Mouse (Mus musculus): ENCODE measurements around the gene Kctd10. TPM values are rescaled to one million over a fixed set of nuclear protein-coding genes. Genes with fewer than 3 reads are reported as not detected.

Gene Kctd10
- total RNA-seq, 1 experiment from 2014 or later: 58.5 TPM

- no peak for DNase-seq
Observed at GRCm38 (mm10) chr5:114378936-114379335, 1.4 kb downstream of the Kctd10 start.

- DNase-seq: no peak
Observed at GRCm38 (mm10) chr5:114378177-114378920, 2.0 kb downstream of the Kctd10 start.

- no peak for DNase-seq
Observed at GRCm38 (mm10) chr5:114374409-114375213, 5.7 kb downstream of the Kctd10 start.

GRCm38 (mm10) chr5:114373581-114373980 is 6.7 kb downstream of the Kctd10 start:
- no peak for DNase-seq

GRCm38 (mm10) chr5:114373174-114373573 is 7.1 kb downstream of the Kctd10 start:
- DNase-seq: peak; percentile 30

GRCm38 (mm10) chr5:114372565-114372964 is 7.7 kb downstream of the Kctd10 start:
- no peak for DNase-seq

GRCm38 (mm10) chr5:114371731-114372473 is 8.4 kb downstream of the Kctd10 start:
- DNase-seq: no peak

- DNase-seq: no peak
Observed at GRCm38 (mm10) chr5:114371331-114371730, 9.0 kb downstream of the Kctd10 start.

GRCm38 (mm10) chr5:114370371-114370776 is 9.9 kb downstream of the Kctd10 start:
- DNase-seq: no peak

GRCm38 (mm10) chr5:114369921-114370320 is 10.4 kb downstream of the Kctd10 start:
- no peak for DNase-seq

- no peak for DNase-seq
Observed at GRCm38 (mm10) chr5:114368803-114369496, 11.4 kb downstream of the Kctd10 start.

- no peak for DNase-seq
Observed at GRCm38 (mm10) chr5:114368121-114368520, 12.2 kb downstream of the Kctd10 start.

- peak; percentile 68 for DNase-seq
Observed at GRCm38 (mm10) chr5:114365043-114365752, 15.1 kb downstream of the Kctd10 start.

GRCm38 (mm10) chr5:114360968-114361367 is 19.3 kb downstream of the Kctd10 start:
- DNase-seq: no peak

- DNase-seq: no peak
Observed at GRCm38 (mm10) chr5:114359586-114359985, 20.7 kb downstream of the Kctd10 start.

GRCm38 (mm10) chr5:114358833-114359232 is 21.5 kb downstream of the Kctd10 start:
- no peak for DNase-seq

- no peak for DNase-seq
Observed at GRCm38 (mm10) chr5:114356936-114357751, 23.2 kb downstream of the Kctd10 start.

GRCm38 (mm10) chr5:114356250-114356935 is 23.9 kb downstream of the Kctd10 start:
- peak; percentile 58 for DNase-seq

GRCm38 (mm10) chr5:114351490-114351889 is 28.8 kb downstream of the Kctd10 start:
- DNase-seq: no peak

- DNase-seq: no peak
Observed at GRCm38 (mm10) chr5:114347005-114347404, 33.3 kb downstream of the Kctd10 start.
